Mouse (Mus musculus): ENCODE results near the gene Slc48a1.

GRCm38 (mm10) chr15:97788821-97789220, 10.5 kb downstream of the Slc48a1 start:
- TF ChIP-seq CTCF (IDR thresholded peaks at IDR 0.05; ENCODE audit: borderline replicate concordance, insufficient read depth, low read depth, low read length), result no peak
- TF ChIP-seq POLR2A (IDR thresholded peaks at IDR 0.05; ENCODE audit: borderline replicate concordance, insufficient read depth, low read length), result no peak
